Mouse (Mus musculus): ENCODE measurements around the gene Fam102a. TPM values are rescaled to one million over a fixed set of nuclear protein-coding genes. Genes with fewer than 3 reads are reported as not detected.

Gene Fam102a
- polyA plus RNA-seq, 1 experiment from 2014 or later, result 19.2 TPM

Other genes with a start within 250 kb of the Fam102a start
- gene Golga2, start 247.9 kb upstream of the Fam102a start, polyA plus RNA-seq (2014; fragmentation: Nextera tagmentation; extraction: Ambion mirVana), result 27.2 and 33.1 TPM in 2 replicates
- gene Swi5, start 247.3 kb upstream of the Fam102a start, polyA plus RNA-seq (2014; fragmentation: Nextera tagmentation; extraction: Ambion mirVana), result 206 and 249 TPM in 2 replicates
- gene Ciz1, start 183.0 kb upstream of the Fam102a start, polyA plus RNA-seq (2014; fragmentation: Nextera tagmentation; extraction: Ambion mirVana), result 41.9 and 48.0 TPM in 2 replicates
- 34.1 and 41.7 TPM in 2 replicates for gene Dnm1, start 182.0 kb upstream of the Fam102a start, polyA plus RNA-seq (2014; fragmentation: Nextera tagmentation; extraction: Ambion mirVana)
- gene 1110008P14Rik, start 153.4 kb upstream of the Fam102a start, polyA plus RNA-seq (2014; fragmentation: Nextera tagmentation; extraction: Ambion mirVana), result 67.7 and 79.7 TPM in 2 replicates
- 4.0 and 7.9 TPM in 2 replicates for gene Lcn2, start 147.1 kb upstream of the Fam102a start, polyA plus RNA-seq (2014; fragmentation: Nextera tagmentation; extraction: Ambion mirVana)
- gene Ptges2, start 139.4 kb upstream of the Fam102a start, polyA plus RNA-seq (2014; fragmentation: Nextera tagmentation; extraction: Ambion mirVana), result 28.0 and 33.5 TPM in 2 replicates
- gene Naif1, start 84.9 kb upstream of the Fam102a start, polyA plus RNA-seq (2014; fragmentation: Nextera tagmentation; extraction: Ambion mirVana), result 4.9 and 5.6 TPM in 2 replicates
- 15.8 and 17.0 TPM in 2 replicates for gene Slc25a25, start 83.9 kb upstream of the Fam102a start, polyA plus RNA-seq (2014; fragmentation: Nextera tagmentation; extraction: Ambion mirVana)
- 107 and 110 TPM in 2 replicates for gene Dpm2, start 35.5 kb downstream of the Fam102a start, polyA plus RNA-seq (2014; fragmentation: Nextera tagmentation; extraction: Ambion mirVana)
- gene Pip5kl1, start 39.5 kb downstream of the Fam102a start, polyA plus RNA-seq (2014; fragmentation: Nextera tagmentation; extraction: Ambion mirVana), result 0.38 and 1.1 TPM in 2 replicates
- 0.13 and 0.18 TPM in 2 replicates for gene 9430097D07Rik, start 40.4 kb downstream of the Fam102a start, polyA plus RNA-seq (2014; fragmentation: Nextera tagmentation; extraction: Ambion mirVana)
- gene St6galnac4, start 51.8 kb downstream of the Fam102a start, polyA plus RNA-seq (2014; fragmentation: Nextera tagmentation; extraction: Ambion mirVana), result 39.4 and 41.0 TPM in 2 replicates
- gene St6galnac6, start 64.4 kb downstream of the Fam102a start, polyA plus RNA-seq (2014; fragmentation: Nextera tagmentation; extraction: Ambion mirVana), result 11.1 and 12.1 TPM in 2 replicates
- 97.8 and 125 TPM in 2 replicates for gene Ak1, start 86.4 kb downstream of the Fam102a start, polyA plus RNA-seq (2014; fragmentation: Nextera tagmentation; extraction: Ambion mirVana)
- 57.9 and 64.3 TPM in 2 replicates for gene Eng, start 111.3 kb downstream of the Fam102a start, polyA plus RNA-seq (2014; fragmentation: Nextera tagmentation; extraction: Ambion mirVana)
- gene Fpgs, start 168.8 kb downstream of the Fam102a start, polyA plus RNA-seq (2014; fragmentation: Nextera tagmentation; extraction: Ambion mirVana), result 28.2 and 31.0 TPM in 2 replicates
- 67.4 and 82.3 TPM in 2 replicates for gene Cdk9, start 177.7 kb downstream of the Fam102a start, polyA plus RNA-seq (2014; fragmentation: Nextera tagmentation; extraction: Ambion mirVana)
- gene Sh2d3c, start 185.7 kb downstream of the Fam102a start, polyA plus RNA-seq (2014; fragmentation: Nextera tagmentation; extraction: Ambion mirVana), result 21.7 and 28.3 TPM in 2 replicates
- gene 6330409D20Rik, start 205.7 kb downstream of the Fam102a start, polyA plus RNA-seq (2014; fragmentation: Nextera tagmentation; extraction: Ambion mirVana), result 0.33 and 0.45 TPM in 2 replicates
- gene Tor2a, start 221.9 kb downstream of the Fam102a start, polyA plus RNA-seq (2014; fragmentation: Nextera tagmentation; extraction: Ambion mirVana), result 64.5 and 73.2 TPM in 2 replicates
- gene Ttc16, start 240.3 kb downstream of the Fam102a start, polyA plus RNA-seq (2014; fragmentation: Nextera tagmentation; extraction: Ambion mirVana), result 0.22 and 0.85 TPM in 2 replicates
- gene Ptrh1, start 240.5 kb downstream of the Fam102a start, polyA plus RNA-seq (2014; fragmentation: Nextera tagmentation; extraction: Ambion mirVana), result 5.2 and 5.8 TPM in 2 replicates
- 0.20 and 0.63 TPM in 2 replicates for gene Cfap157, start 249.1 kb downstream of the Fam102a start, polyA plus RNA-seq (2014; fragmentation: Nextera tagmentation; extraction: Ambion mirVana)

All from embryonic facial prominence, embryonic 14.5 days (tissue).